2 mouse cellular contexts compared by ENCODE assay signal in the genomic region with DNA sequence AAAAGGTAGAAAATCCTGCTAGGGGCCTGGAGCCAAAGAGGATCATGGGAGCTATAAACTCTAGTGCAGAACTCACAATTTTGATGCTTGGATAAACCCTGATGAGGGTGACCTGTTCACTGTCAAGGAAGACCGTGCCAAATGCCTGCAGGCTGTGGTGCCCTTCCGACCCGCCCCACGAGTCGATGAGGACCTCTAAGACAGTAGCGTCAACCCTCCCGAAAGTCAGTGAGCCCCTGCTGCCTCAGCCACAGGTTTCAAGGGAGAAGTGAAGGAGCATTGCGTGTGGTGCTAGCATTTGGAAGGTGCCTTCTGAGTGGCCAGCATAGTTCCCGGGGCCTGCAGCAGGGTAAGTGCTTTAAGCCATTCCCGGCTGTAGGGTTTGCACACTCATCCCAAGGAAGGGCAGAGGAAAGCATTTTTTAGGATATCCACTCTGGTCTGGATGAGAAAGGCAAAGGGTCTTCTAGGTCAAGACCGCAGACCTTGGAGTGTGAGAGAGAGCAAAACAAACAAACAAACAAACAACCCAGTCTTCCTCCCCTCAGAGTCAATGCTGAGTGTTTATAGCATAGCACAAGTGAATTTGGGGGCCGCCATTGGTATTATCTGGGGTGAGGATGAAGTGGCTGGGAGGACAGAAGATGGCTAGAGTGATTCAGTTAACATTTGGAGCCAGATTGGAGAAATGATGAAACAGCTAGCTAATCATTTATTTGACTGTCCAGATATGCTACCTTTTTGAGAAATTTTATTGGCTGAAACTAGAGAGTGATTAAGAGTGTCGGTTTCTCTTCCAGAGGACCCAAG.
TF ChIP-seq lines count a peak whose summit lies in the region.

No protein-coding gene starts in this region.

TF ChIP-seq in CH12.LX, 34 proteins besides CTCF, POLR2A, EP300 and RAD21 (continued from another document):
- TF ChIP-seq SIN3A (IDR thresholded peaks at IDR 0.05; ENCODE audit: low read length) (peak; percentile 65; the same call in 1 of the 2 replicates), MAFK (IDR thresholded peaks at IDR 0.05; ENCODE audit: insufficient replicate concordance, low read length) (0 out of 2 replicates have a peak, but pooled peaks have one; percentile 32), IRF4 (IDR thresholded peaks at IDR 0.05; ENCODE audit: low read depth, low read length) (no peak), NELFE (IDR thresholded peaks at IDR 0.05; ENCODE audit: low read depth, low read length) (0 out of 2 replicates have a peak, but pooled peaks have one; percentile 31)

TF ChIP-seq in myocyte, 11 proteins besides CTCF, POLR2A, EP300 and RAD21 (continued from another document):
- no peak for TF ChIP-seq REST (IDR thresholded peaks at IDR 0.05; ENCODE audit: insufficient read depth, insufficient read length)
- TF ChIP-seq E2F4 (IDR thresholded peaks at IDR 0.05; ENCODE audit: insufficient read depth), result no peak
- no peak for TF ChIP-seq USF1 (IDR thresholded peaks at IDR 0.05; ENCODE audit: low read depth)
TF ChIP-seq in myocyte: peak in this region for 0.
